Mouse (Mus musculus) left cerebral cortex, postnatal 10 days (tissue): Measurements from ENCODE around the gene Col11a1. TPM values are rescaled to one million over a fixed set of nuclear protein-coding genes. Genes with fewer than 3 reads are reported as not detected.

Experiments used
- DNase-seq, 2 experiments: peaks; one replicate each; pipeline ENCODE4 v3.0.0; 2021 to 2022; ENCODE audit warnings: low spot score in 2 of 2, mixed read lengths in 1 of 2; ENCODE audit errors: extremely low spot score in 1 of 2
- intact Hi-C: fragments of 180-260 bp; cut with DNase I; formaldehyde crosslinking; loops from one replicate; pipeline ENCODE4 v1.15.1; 2025
- total RNA-seq, 2 experiments: library from RNA; stranded (reverse); gene quantifications; 2 replicates each; pipeline ENCODE4 v1.2.3; 2021

Col11a1 gene
- total RNA-seq = 10 to 100 TPM; 15.5 to 16.1 TPM

DNA sequence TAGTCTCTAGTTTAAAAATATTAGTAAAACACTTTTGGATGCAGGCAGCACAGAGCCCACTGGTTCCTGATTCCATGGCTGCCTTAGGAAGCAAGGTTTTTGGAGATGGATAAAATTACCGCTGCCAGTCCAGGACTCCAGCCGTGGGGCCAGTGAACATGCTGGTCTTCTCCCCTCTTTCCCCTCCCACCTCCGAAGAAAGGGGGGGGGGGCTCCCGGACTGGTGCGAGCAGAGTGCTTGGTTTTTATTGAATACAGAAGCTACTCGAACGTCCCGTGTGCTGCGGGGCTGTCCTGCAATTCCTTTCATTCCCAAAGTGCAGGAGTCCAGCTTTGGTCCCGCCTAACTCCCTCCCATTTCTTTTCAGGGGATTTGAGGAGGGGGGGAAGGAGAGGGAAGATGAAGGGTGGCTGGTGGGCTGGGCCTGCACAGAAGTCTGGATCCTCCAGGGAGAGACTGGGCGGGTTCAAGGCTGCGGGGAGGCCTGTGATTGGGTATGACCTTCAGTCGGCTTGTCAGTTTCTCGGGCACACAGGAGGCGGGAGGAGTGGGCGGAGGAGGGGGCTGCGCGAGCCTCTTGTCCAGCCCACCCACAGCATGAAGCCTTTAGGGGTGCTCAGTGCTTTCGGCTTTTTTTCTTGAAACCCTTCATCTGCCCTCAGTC lies at the start of gene Col11a1:
Gene Col11a1 (plus strand): TSS at position 570 of the 665 bp plus-strand sequence.
- DNase-seq = peak; percentile 80 to 85
- intact Hi-C loops = loop anchor here (5.0 kb wide), 1 partner anchor 378 kb away; no protein-coding TSS in a partner anchor

DNA sequence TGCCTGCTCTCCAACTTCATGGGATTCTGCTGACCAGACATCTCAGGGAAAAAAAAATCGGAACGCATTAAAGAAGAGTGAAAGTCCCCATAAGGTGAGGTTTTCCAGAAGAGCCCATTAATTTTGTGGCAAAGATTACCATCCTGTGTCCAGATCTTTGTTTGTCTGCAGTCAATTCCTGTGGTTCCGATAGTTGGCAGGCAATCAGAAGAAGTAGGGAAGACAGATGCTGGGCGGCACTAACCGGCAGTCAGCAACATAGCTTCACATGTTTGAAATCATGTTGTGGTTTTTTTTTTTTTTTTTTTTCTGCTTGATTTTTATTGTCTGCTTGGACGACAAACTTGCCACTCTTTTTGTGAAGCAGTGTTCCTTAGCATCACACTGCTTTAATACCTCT lies 39.4 kb upstream of the Col11a1 start:
- intact Hi-C loops = no loop called here
- no peak for DNase-seq

- no peak for DNase-seq
- intact Hi-C loops = loop anchor here (5.0 kb wide), 1 partner anchor 379 kb away; no protein-coding TSS in a partner anchor
These were observed 546 bp downstream of the Col11a1 start for GRCm38 (mm10) chr3:114030886-114031285.

DNA sequence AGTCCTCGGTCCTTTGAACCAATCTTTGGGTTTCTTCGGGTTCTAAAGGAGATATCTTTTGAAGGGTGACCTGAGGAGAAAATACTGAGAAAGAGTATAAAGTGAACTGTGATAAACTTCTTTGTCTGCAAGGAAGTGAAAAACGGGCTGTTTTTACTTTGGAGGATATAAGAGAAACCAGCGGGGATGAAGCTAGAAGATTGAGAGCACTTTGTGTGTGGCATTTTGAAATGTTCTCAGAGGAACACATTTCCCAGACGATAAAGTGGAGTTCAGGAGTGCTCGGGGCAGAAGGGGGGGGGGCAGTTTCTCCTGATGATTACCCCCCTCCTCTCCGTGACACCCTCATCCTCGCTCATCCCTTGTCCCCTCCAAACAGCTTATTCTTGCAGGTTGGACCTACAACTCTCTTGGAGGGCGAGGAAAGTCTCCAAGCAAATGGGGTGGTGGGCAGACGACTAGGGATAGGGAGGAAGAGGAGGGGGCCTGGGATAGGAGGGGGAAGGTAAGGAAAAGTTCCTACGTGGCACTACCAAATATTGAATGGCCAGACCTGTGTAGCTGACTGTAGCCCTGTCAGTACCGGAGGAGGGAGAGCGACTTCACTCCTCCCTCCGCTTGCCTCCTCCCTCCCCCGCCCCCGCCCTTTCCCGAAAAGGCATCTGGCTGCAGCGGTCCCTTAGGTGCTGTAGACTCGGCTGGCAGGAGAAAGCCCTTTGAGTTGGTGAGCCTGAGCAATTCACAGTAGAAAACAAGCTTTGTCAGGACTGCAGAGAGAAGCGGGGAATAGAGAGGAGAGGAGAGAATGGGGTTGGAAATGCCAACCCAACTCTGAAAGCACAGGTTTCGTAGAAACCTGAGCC lies 1.2 kb downstream of the Col11a1 start:
- intact Hi-C loops = loop anchor here (5.0 kb wide), 1 partner anchor 379 kb away; no protein-coding TSS in a partner anchor
- no peak for DNase-seq

- DNase-seq = peak; percentile 18 to 34
- intact Hi-C loops = loop anchor here (5.0 kb wide), 1 partner anchor 380 kb away; no protein-coding TSS in a partner anchor
These were observed 2.0 kb downstream of the Col11a1 start for GRCm38 (mm10) chr3:114032333-114032732.

- intact Hi-C loops = no loop called here
- no peak for DNase-seq
These were observed 22.1 kb downstream of the Col11a1 start for GRCm38 (mm10) chr3:114052406-114052805.

GRCm38 (mm10) chr3:114053501-114053900 lies 23.2 kb downstream of the Col11a1 start:
- no peak for DNase-seq
- intact Hi-C loops = no loop called here

GRCm38 (mm10) chr3:114065123-114065522 lies 34.8 kb downstream of the Col11a1 start:
- no peak for DNase-seq
- intact Hi-C loops = no loop called here

DNA sequence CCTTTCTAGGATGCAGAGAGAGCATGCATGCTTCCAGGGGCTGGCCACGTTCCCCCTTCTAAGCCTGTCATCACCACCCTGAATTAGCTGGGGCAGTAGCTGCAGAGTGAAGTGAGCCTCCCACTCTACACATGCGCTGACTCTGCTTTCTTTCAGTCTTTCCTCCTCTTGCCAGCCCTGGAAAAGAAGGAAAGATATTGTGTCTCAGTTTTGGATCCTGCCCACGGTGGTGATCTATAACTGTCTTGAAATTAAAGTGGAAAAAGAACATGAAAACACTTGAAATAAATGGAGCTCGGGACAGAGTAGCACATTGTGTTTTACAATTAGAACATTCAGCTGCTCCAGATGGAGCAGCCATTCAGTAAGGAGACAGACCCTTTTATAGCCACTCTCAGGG lies 35.2 kb downstream of the Col11a1 start:
- peak; percentile 16 to 55 for DNase-seq
- intact Hi-C loops = no loop called here

DNA sequence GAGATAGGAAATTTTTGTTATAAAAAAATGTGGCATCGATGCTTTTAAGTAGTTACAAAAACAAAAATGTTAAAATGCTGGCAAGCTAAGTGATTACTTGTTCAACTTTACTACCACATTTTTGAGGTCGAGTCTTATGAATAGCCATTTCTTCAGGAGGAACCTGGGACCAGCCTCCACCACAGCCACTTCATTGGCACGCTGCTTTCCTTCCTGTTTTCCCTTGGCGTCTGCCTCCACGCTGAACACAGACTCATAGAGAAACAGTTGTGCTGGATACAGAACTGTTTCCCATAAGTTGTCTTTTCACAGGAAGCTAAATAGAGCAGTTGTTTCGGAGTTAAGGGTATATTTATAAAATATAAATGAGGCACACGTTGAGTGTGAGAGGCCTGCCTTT lies 69.0 kb downstream of the Col11a1 start:
- DNase-seq = peak in 1 of 2 experiments; percentile 1
- intact Hi-C loops = no loop called here

DNA sequence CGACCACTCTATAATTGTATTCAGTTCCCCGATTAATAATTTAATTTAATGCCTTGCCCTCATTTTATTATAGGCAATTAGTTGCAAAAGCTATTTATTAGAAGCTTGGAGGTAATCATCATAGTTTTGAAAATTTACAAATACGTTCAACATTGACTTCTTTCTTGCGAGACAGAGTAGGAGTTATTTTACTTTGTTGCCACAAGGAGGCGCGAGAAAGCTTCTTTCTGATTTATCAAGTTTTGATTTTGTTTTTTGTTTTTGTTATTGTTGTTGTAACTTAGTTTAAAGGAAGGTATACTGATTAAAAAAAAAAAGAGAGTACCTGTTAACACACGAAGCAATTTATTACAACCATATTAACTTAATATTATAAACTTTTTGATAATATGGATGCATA lies 76.8 kb downstream of the Col11a1 start:
- no peak for DNase-seq
- intact Hi-C loops = loop anchor here (5.0 kb wide), 1 partner anchor 1535 kb away; no protein-coding TSS in a partner anchor

DNA sequence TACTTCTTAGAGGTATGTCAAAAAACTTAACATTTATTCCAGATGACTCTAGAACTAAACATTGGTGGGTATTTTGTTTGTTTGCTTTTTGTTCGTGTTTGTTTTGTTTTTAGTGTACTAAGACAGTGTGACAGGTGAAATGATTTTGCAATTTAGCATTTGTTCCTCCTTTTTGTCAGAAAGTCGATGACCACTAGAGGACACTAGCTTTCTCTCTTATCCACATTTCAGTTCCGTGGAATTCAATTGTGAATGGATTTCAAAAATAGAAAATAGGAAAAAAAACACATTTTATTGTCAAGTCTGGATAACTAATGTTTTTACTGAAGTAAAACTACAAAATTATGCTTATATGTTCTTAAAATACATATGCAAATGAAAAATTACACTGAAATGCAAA lies 116.8 kb downstream of the Col11a1 start:
- intact Hi-C loops = loop anchor here (10.0 kb wide), 1 partner anchor 1498 kb away; no protein-coding TSS in a partner anchor
- peak in 1 of 2 experiments; percentile 5 for DNase-seq

GRCm38 (mm10) chr3:114197964-114198750 lies 167.8 kb downstream of the Col11a1 start:
- DNase-seq = no peak
- intact Hi-C loops = no loop called here

GRCm38 (mm10) chr3:114212255-114212654 lies 181.9 kb downstream of the Col11a1 start:
- intact Hi-C loops = no loop called here
- DNase-seq = no peak

DNA sequence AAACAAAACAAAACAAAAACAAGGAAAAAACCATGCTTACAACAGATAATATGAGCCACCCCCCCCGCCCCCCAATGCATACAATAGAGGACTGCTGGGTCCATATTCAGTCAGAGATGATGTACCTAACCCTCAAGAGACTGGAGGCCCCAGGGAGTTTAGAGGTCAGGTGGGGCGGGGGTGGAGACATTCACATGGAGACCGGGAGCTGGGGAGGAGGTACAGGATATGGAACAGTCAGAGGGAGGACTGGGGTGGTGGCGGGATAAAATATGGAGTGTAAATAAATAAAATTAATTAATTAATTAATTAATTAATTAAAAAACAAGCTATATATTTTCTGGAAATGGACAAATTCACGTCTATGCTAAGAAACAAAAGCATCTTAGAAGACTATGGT lies 185.8 kb downstream of the Col11a1 start:
- intact Hi-C loops = no loop called here
- no peak for DNase-seq

- intact Hi-C loops = no loop called here
- DNase-seq = no peak
These were observed 199.2 kb downstream of the Col11a1 start for GRCm38 (mm10) chr3:114229501-114229900.
